Mouse (Mus musculus) fibroblast of lung, adult 2 months (primary cell): ENCODE measurements around the gene Zbtb20.

Source experiments
- DNase-seq: peaks from one replicate; pipeline ENCODE4 v3.0.0-alpha.2; 2011; ENCODE audit warnings: low read depth

Gene Zbtb20

DNA sequence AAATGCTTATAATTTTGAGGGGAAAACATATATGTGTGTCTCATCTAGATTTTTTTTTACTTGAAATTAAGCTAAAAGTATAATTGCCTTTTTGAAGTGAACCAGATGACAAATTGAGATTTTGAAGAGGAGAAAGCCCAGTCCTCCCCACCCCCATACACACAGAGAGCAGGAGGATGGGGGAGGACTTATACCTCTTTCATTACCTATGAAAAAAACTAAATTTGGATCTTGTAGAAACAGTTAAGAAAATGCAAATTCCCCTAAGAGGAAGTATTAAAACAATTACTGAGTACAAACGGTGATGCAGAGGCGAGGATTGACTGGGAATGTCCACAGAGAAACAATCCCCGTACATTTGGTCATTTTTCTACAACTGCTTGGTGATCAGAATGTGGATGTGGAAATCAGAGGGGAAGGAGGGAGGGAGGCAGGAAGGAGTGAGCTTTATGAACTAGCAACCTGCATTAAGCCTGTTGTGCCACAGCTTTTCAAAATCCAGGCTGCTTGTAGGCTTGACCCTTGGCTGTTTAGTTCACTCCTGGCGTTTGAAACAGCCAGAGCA is 578.8 kb downstream of the Zbtb20 start:
- DNase-seq = no peak

- DNase-seq = no peak
Measured at GRCm38 (mm10) chr16:43456446-43457172, 580.9 kb downstream of the Zbtb20 start.

- no peak for DNase-seq
Measured at GRCm38 (mm10) chr16:43457814-43458213, 582.1 kb downstream of the Zbtb20 start.

DNA sequence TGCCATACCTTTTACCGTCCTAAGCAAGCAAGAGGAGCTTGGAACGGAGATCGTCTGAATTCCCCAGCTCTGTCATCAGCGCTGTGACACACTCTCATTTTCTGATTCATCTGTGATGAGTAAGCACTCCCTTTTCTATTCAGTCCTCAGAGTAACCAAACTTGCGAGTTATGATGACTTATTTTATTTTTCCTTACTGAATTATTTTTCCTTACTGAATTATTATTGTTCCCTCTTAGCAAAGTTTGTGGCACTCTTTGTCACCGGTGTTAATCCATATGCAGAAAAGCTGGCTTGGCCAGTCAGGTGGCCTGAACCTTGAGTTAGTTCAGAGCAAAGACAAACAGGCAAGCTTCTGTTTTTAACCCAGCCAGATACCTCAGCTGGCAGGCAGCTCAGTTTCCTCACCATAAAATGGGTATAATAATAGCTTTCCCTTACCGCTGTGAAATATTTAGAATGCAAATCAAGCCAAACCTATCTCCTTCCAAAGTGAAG is 583.1 kb downstream of the Zbtb20 start:
- peak; percentile 62 for DNase-seq

DNA sequence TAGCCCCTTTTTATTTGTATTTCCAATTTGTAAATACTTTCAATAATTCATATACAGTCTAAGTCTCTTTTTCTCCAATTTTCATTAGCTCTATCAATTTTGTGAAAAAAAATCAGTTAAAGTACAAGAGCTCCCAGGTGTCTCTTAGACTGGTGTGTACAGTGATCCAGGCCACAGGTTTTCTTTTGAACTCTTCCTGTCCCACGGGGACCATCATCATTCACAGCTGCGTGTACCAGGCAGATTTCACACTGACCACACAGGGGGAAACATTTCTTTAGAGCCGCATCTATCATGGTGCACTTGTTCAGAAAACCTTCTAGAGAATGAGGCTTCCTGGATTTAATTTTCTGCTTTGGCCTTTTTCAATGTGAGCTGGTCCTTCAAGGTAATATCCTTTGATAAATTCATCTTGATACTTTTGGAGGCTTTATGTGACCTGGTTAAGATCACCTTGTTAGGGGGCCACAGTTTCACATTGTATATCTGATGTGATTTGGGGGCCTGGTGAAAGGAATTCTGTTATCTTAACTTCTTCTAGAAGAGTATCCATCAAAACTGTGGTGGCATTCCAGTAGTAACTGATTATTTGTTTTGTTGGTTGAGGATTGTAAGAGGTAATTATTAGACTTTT is 586.2 kb downstream of the Zbtb20 start:
- DNase-seq = no peak

GRCm38 (mm10) chr16:43462470-43463455 is 587.1 kb downstream of the Zbtb20 start:
- no peak for DNase-seq

DNA sequence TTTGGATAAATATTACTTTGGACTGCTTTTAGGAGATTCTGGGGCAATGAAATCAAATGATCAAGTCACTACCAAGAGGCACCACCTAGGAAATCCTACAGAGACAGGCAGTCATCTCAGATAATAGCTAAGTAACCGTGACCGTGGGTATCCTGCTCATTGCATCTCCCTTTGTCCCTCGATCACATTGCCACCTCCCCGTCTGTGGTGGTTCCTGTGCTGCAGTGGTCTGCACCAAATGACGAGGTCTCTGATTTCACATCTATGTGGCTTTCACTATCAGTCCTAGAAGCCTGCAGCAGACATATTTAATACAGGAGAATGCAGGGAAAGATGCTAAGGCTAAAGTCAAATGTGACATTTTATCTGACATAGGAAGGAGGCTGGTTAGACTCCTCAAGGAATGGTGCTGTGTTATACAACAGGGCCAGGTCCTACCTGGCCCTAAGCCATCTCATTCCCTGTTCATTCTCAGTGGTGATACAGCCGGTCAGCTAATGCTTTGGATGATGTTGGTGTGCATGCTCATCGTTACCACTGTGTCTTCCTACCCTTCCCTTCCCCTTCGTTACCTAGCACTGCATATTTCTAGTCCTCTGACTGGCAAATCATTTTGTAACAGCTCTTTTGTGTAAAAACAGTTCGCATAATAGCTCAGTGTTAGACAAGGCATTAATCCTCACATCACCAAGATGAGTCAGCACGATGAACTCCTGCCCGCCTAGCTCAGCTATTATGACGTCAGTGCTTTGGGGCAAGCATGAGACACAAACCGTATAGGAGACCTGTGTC is 588.2 kb downstream of the Zbtb20 start:
- peak; percentile 63 for DNase-seq

- no peak for DNase-seq
Measured at GRCm38 (mm10) chr16:43464476-43465080, 588.9 kb downstream of the Zbtb20 start.

- no peak for DNase-seq
Measured at GRCm38 (mm10) chr16:43465368-43465839, 589.7 kb downstream of the Zbtb20 start.

- no peak for DNase-seq
Measured at GRCm38 (mm10) chr16:43465921-43466748, 590.5 kb downstream of the Zbtb20 start.

GRCm38 (mm10) chr16:43466749-43467065 is 591.0 kb downstream of the Zbtb20 start:
- DNase-seq = no peak

DNA sequence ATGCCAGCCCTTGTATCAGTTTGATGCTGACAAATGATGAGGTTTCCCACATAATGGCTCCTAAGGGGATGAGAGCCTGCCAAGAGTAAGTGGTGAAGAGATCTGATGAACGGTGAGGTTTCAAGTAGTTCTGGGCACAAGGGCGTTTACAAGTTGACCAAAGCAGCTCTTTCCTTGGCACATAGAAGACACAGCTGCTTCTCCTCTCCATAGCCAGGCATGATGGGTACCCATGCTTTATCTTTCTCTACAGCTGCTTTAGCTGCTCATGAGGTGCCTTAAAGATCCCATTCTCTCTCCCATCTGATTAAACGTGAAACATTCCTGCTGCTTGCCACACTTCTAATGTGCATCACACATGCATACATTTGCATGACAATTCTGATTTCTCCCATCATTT is 595.4 kb downstream of the Zbtb20 start:
- no peak for DNase-seq

GRCm38 (mm10) chr16:43474941-43475728 is 599.5 kb downstream of the Zbtb20 start:
- no peak for DNase-seq

GRCm38 (mm10) chr16:43476921-43477320 is 601.2 kb downstream of the Zbtb20 start:
- no peak for DNase-seq

GRCm38 (mm10) chr16:43478352-43478751 is 602.7 kb downstream of the Zbtb20 start:
- no peak for DNase-seq

DNA sequence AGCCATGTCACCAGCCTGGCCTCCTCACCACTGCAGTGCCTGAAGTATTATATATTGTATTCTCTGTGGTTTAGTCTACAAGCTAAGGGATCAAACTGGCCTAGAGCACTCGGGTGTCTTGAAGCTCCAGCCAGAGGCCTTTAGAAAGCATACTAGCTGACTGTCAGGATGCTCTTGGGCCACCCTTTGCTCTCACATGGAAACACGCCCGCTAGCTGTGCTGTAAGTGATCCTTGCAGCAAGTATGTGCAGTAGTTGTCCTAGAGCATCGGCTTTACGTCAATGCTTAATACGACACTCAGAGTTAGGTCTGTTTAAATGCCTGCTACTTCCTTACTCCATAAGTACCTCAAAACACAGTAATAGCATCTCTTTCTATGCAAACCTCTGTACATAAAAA is 604.9 kb downstream of the Zbtb20 start:
- DNase-seq = no peak

DNA sequence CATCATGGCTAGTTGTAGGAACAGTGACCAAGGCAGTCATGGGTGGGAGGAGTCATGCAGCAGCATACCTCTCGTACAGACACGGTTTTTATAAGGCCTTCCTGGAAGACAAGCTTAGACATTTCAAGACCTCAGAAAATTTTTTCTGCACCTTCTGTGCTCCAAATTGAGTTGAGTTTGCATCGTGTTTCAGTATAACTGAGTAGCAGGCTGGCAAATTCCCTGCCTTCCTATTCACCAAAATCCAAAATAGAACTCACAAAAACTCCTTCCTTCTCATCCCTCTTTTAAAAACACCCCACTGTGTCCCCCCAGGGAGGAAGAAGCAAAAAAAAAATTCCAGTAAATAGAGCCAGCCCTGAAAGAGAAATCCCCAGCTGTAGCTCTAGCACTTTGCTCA is 606.4 kb downstream of the Zbtb20 start:
- no peak for DNase-seq

DNA sequence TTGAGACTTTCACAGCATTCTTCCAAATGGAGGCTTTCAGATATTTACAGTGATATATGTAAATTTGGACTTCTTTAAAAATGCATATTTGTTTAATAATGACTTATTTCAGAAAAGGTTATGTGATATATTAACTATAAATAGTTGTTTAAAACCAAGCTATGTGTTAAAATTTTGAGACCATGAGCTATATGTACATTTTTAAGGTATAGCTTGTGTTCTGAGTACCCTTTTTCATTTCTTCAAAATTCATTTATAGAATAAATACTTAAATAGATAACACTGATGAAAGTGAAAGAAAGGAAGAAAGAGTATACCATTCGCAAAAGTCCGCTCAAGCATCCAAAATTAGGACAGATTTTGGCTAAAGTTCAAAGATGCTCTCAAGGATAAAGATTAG is 607.1 kb downstream of the Zbtb20 start:
- DNase-seq = no peak

DNA sequence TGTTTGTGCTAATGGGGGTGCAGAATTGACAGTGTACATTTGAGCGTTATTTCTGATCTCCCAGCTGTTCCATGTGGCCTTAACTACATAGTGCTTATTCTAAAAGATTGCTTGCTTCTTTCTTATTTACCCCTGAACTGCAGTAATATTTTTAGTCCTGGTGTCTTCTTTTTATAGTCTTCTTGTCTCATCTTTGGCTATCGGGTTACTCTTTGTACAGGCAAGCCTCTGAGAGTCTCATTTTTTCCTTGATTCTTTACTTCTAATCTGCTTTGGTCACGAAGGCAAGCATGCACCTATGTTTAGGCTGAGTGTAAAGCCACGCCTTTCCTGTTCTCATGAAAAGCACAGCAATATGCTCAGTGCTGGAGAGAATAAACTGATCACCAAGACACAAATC is 608.7 kb downstream of the Zbtb20 start:
- no peak for DNase-seq
